In the genomic region with DNA sequence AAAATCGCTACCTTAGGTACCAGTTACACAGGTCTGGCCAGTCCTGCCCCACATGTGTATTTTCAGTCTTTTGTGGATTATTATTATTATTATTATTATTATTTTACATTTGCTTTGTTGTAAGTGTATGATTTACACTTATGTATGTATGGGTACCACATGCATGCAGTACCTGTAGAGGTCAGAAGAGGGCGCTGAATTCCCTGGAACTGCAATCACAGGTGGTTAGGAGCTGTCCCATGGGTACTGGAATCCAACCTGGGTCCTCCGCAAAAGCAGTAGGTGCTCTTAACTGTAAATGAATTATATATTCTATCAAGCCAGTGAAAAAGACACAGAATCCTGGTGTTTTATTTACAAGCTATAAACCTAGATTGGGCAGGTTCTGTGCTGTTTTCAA, we compare ENCODE assay signal across 18 mouse cellular contexts.
A peak's percentile ranks its signal among the peaks of the same experiment; 100 is the strongest.
DNase-seq lines count a peak whose midpoint lies in the region; ATAC-seq and TF ChIP-seq lines count a peak whose summit lies in the region.
"Had no signal": no experiment of that assay in that cellular context is flagged by ENCODE, and none has a peak within 500 bp of the region (broad histone marks: within the 10 kb centered on the region; RNA-seq: fewer than 3 reads in every experiment).

No protein-coding gene starts in this region.

- no peak for TF ChIP-seq EP300 in ES-Bruce4 (IDR thresholded peaks at IDR 0.05; ENCODE audit: insufficient read depth, low read depth, low read length)

- DNase-seq in heart, adult 11 months, result peak; percentile 23
- DNase-seq in heart, postnatal 10 days, result no peak
- DNase-seq in lung, embryonic 14.5 days, result no peak
- DNase-seq in lung, postnatal 25 days (ENCODE audit: low spot score), result no peak
- DNase-seq in c-Kit-positive CD71-positive TER-119-negative erythroid progenitor cells, embryonic 14.5 days (ENCODE audit: low read depth), result peak; percentile 1
- DNase-seq: cerebellum, postnatal 10 days; kidney, adult 9 months; layer of hippocampus, adult 9-11 months; lung, adult 18-20 months had no signal

- no peaks in the 10 kb centered on the region for H3K36me3 ChIP-seq in lung, embryonic 14.5 days (ENCODE audit: insufficient read depth)
- H3K36me3 ChIP-seq in ES-Bruce4 (ENCODE audit: control insufficient read depth, insufficient read depth, low read length, poor library complexity, severe bottlenecking), result no peaks in the 10 kb centered on the region
- H3K36me3 ChIP-seq in neural tube, embryonic 15.5 days, result no peaks in the 10 kb centered on the region
- H3K36me3 ChIP-seq: embryonic facial prominence, embryonic 13.5 days; heart, embryonic 12.5 days; hindbrain, embryonic 13.5 days; midbrain, embryonic 10.5 days; stomach, embryonic 15.5 days had no signal

- H3K4me2 ChIP-seq in lung, embryonic 14.5 days, result no peak overlapping the region
- H3K4me2 ChIP-seq in neural tube, embryonic 15.5 days, result no peak overlapping the region
- H3K4me2 ChIP-seq: embryonic facial prominence, embryonic 13.5 days; forebrain, embryonic 13.5 days; heart, embryonic 12.5 days; hindbrain, embryonic 13.5 days; stomach, embryonic 15.5 days had no signal

- TF ChIP-seq POLR2A in ES-Bruce4 (IDR thresholded peaks at IDR 0.05; ENCODE audit: insufficient read depth, low read length), result no peak

- peak; percentile 30; the same call in 1 of the 2 replicates for TF ChIP-seq CTCF in lung, embryonic 14.5 days (IDR thresholded peaks at IDR 0.05; ENCODE audit: low read depth)
- peak; percentile 55 for TF ChIP-seq CTCF in ES-Bruce4 (IDR thresholded peaks at IDR 0.05; ENCODE audit: low read depth, low read length)

- H3K27ac ChIP-seq in lung, embryonic 14.5 days (ENCODE audit: low read depth), result no peak overlapping the region
- H3K27ac ChIP-seq in ES-Bruce4 (ENCODE audit: insufficient read depth, low read length), result no peak overlapping the region
- H3K27ac ChIP-seq in neural tube, embryonic 15.5 days (replicated peaks), result no peak overlapping the region
- H3K27ac ChIP-seq: embryonic facial prominence, embryonic 13.5 days; forebrain, embryonic 13.5 days; hindbrain, embryonic 13.5 days; midbrain, embryonic 10.5 days; stomach, embryonic 15.5 days had no signal

- no peak overlapping the region for H3K9ac ChIP-seq in lung, embryonic 14.5 days
- no peak overlapping the region for H3K9ac ChIP-seq in ES-Bruce4 (ENCODE audit: low read depth, poor library complexity, severe bottlenecking)
- H3K9ac ChIP-seq in neural tube, embryonic 15.5 days (replicated peaks), result no peak overlapping the region
- H3K9ac ChIP-seq: embryonic facial prominence, embryonic 13.5 days; forebrain, embryonic 13.5 days; heart, embryonic 12.5 days; hindbrain, embryonic 13.5 days; stomach, embryonic 15.5 days had no signal

- 55% methylated on average over 3 of the region's 3 CpGs for WGBS in lung, embryonic 14.5 days
- 68% methylated on average over 3 of the region's 3 CpGs for WGBS in neural tube, embryonic 15.5 days

- H3K9me3 ChIP-seq in lung, embryonic 14.5 days (ENCODE audit: low read depth, low read length), result no peaks in the 10 kb centered on the region
- no peaks in the 10 kb centered on the region for H3K9me3 ChIP-seq in ES-Bruce4 (replicated peaks; ENCODE audit: control insufficient read depth, insufficient read depth, low read length, poor library complexity, severe bottlenecking)
- no peaks in the 10 kb centered on the region for H3K9me3 ChIP-seq in neural tube, embryonic 15.5 days (replicated peaks)
- H3K9me3 ChIP-seq: embryonic facial prominence, embryonic 13.5 days; forebrain, embryonic 13.5 days; heart, embryonic 12.5 days; hindbrain, embryonic 13.5 days; midbrain, embryonic 10.5 days; stomach, embryonic 15.5 days had no signal

- intact Hi-C loops in heart, postnatal 10 days (cut with DNase I), result no loop called here

- no peak overlapping the region for H3K4me3 ChIP-seq in lung, embryonic 14.5 days (ENCODE audit: low read depth, low read length)
- no peak overlapping the region for H3K4me3 ChIP-seq in ES-Bruce4 (ENCODE audit: low read depth, low read length)
- no peak overlapping the region for H3K4me3 ChIP-seq in neural tube, embryonic 15.5 days (replicated peaks)
- H3K4me3 ChIP-seq: embryonic facial prominence, embryonic 13.5 days; forebrain, embryonic 13.5 days; heart, embryonic 12.5 days; hindbrain, embryonic 13.5 days; midbrain, embryonic 10.5 days; stomach, embryonic 15.5 days had no signal

- no peaks in the 10 kb centered on the region for H3K27me3 ChIP-seq in lung, embryonic 14.5 days (ENCODE audit: insufficient read depth, low read length)
- H3K27me3 ChIP-seq in ES-Bruce4 (ENCODE audit: control insufficient read depth, insufficient read depth, low read length, poor library complexity, severe bottlenecking), result no peaks in the 10 kb centered on the region; the same call in none of the 2 replicates
- H3K27me3 ChIP-seq in neural tube, embryonic 15.5 days (replicated peaks), result no peaks in the 10 kb centered on the region
- H3K27me3 ChIP-seq: embryonic facial prominence, embryonic 13.5 days; forebrain, embryonic 13.5 days; heart, embryonic 12.5 days; hindbrain, embryonic 13.5 days; stomach, embryonic 15.5 days had no signal

- ATAC-seq in lung, embryonic 14.5 days (ENCODE audit: insufficient read depth), result no peak
- no peak for ATAC-seq in neural tube, embryonic 15.5 days (ENCODE audit: low FRiP score)
- ATAC-seq in megakaryocyte, adult 5-6 weeks (ENCODE audit: poor library complexity, severe bottlenecking), result no peak
- ATAC-seq: forebrain, embryonic 13.5 days had no signal

- H3K4me1 ChIP-seq in lung, embryonic 14.5 days (ENCODE audit: insufficient read depth), result no peaks in the 10 kb centered on the region
- no peaks in the 10 kb centered on the region for H3K4me1 ChIP-seq in ES-Bruce4 (ENCODE audit: control insufficient read depth, insufficient read depth, low read length)
- no peaks in the 10 kb centered on the region for H3K4me1 ChIP-seq in neural tube, embryonic 15.5 days
- H3K4me1 ChIP-seq: embryonic facial prominence, embryonic 13.5 days; forebrain, embryonic 13.5 days; heart, embryonic 12.5 days; hindbrain, embryonic 13.5 days; midbrain, embryonic 10.5 days; stomach, embryonic 15.5 days had no signal

Comparison
In these comparisons a context has a peak if more than half of its experiments do, and no peak if none do; other contexts are left out.
1. DNase-seq: peak in heart, adult 11 months (single experiment) and c-Kit-positive CD71-positive TER-119-negative erythroid progenitor cells, embryonic 14.5 days (single experiment); none in heart, postnatal 10 days (0 of 2), lung, embryonic 14.5 days (single experiment) and lung, postnatal 25 days (single experiment).